Mouse (Mus musculus): ENCODE data around the gene Angel2.

DNA sequence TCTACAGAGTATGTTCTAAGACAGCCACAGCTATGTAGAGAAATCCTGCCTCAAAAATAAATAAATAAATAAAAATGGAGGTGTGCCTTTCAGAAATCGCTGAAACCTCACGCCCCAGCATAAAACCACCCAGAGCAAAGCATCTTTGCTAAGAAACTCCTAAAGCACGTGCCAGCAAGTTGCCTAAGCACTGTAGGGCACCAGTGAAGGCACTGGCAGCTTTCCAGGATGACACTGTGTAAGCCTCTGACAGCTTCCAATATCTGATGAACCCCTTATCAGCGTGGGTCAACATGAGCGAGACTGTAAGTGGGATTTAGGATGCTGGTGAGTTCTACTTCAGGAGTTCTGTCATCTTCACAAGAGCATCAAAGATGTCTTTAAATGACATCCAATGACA, 26.1 kb downstream of the Angel2 start:
- TF ChIP-seq GATA1 (IDR thresholded peaks at IDR 0.05; ENCODE audit: borderline replicate concordance, low read length): no peak
- TF ChIP-seq FLI1 (IDR thresholded peaks at IDR 0.05; ENCODE audit: low read length): no peak
